Mouse (Mus musculus) embryonic facial prominence, embryonic 11.5 days (tissue): ENCODE data around the gene Ank2. TPM values are rescaled to one million over a fixed set of nuclear protein-coding genes. Genes with fewer than 3 reads are reported as not detected.

Source experiments
- ATAC-seq: fragments of 200-750 bp; cut with Nextera tagmentation; replicated peaks from 2 replicates; pipeline ENCODE4 v1.8.0; 2017; ENCODE audit warnings: low read depth; ENCODE audit not compliant: insufficient number of reproducible peaks, low FRiP score, low TSS enrichment
- DNase-seq: peaks from one replicate; pipeline ENCODE4 v3.0.0-alpha.2; 2015; ENCODE audit warnings: low spot score
- H3K27ac ChIP-seq: fragments of 300-500 bp; sonication (generic); replicated peaks from 2 replicates; pipeline ENCODE4 v1.5.1; 2014; ENCODE audit warnings: mild to moderate bottlenecking, low read depth, low read length, control low read depth
- H3K27me3 ChIP-seq: fragments of 300-500 bp; sonication (generic); 2 replicates; pipeline ENCODE4 v1.6.1; 2014; ENCODE audit warnings: mild to moderate bottlenecking, low read length, moderate library complexity, mixed read lengths; ENCODE audit not compliant: control insufficient read depth, insufficient read depth
- H3K36me3 ChIP-seq: fragments of 300-500 bp; sonication (generic); replicated peaks from 2 replicates; pipeline ENCODE4 v1.6.1; 2014; ENCODE audit warnings: low read depth, mild to moderate bottlenecking, low read length, moderate library complexity, mixed read lengths; ENCODE audit not compliant: control insufficient read depth, insufficient read depth
- H3K4me1 ChIP-seq: fragments of 300-500 bp; sonication (generic); 2 replicates; pipeline ENCODE4 v1.6.1; 2014; ENCODE audit warnings: low read length, mixed read lengths; ENCODE audit not compliant: control insufficient read depth, insufficient read depth
- H3K4me2 ChIP-seq: fragments of 300-500 bp; sonication (generic); 2 replicates; pipeline ENCODE4 v1.6.1; 2014; ENCODE audit warnings: low read depth, mild to moderate bottlenecking, control low read depth, low read length, moderate library complexity
- H3K4me3 ChIP-seq: fragments of 300-500 bp; sonication (generic); 2 replicates; pipeline ENCODE4 v1.5.1; 2014; ENCODE audit warnings: low read depth, low read length, control low read depth
- H3K9ac ChIP-seq: fragments of 300-500 bp; sonication (generic); replicated peaks from 2 replicates; pipeline ENCODE4 v1.6.1; 2014; ENCODE audit warnings: mild to moderate bottlenecking, control low read depth, low read length
- H3K9me3 ChIP-seq: fragments of 300-500 bp; sonication (generic); replicated peaks from 2 replicates; pipeline ENCODE4 v1.6.1; 2016; ENCODE audit warnings: mild to moderate bottlenecking, low read length, inconsistent platforms, mixed read lengths; ENCODE audit not compliant: control insufficient read depth
- WGBS: fragments of 180-500 bp; shearing (Covaris S2); extraction: QIAGEN DNeasy Blood & Tissue Kit; methylation state at CpG from one replicate; pipeline ENCODE4 v1.1.7; 2014; 5-methylcytosine and 5-hydroxymethylcytosine counted together
- polyA plus RNA-seq: library from polyadenylated mRNA; unstranded; fragments of >200 nt; fragmentation: Nextera tagmentation; extraction: Ambion mirVana; gene quantifications from 2 replicates; pipeline ENCODE4 v1.2.1, GENCODE M21; 2014

Gene Ank2
- polyA plus RNA-seq, 1 experiment from 2014 or later = 26.1 TPM

DNA sequence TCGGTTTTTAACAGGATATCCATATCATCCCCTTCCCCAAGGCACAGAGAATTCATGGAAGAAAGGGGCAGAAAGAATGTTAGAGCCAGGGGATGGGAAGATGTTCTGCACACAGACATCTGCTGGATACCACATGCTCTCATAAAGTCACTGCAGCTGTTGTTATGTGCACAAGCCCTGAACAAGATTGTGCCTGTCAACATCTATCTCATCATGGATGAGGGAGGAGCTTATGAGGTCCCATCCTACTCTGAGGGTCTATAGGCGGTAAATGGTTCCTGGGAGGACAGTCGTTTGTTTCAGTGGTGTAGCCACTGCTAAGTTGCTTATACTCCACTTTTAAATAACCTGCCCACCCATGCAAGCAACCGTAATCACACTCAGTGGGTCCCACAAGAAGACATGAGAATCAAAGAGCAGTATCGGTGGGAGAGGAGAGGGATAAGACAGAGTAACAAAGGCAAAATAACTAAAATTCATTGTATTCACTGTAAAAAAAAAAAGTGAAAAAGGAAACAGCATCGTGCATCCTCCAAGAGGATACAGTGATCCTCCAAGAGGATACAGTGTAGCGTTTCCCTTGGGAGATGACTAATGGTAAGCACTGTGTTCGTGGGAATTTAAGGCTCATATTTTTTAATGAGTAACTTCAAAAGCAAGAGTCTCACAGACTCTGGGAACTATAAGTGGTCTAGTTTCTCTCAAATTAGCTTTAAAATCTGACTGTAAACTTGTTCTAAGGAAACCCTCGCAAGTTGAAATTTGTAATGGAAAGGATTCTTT lies 136.3 kb downstream of the Ank2 start:
- DNase-seq (no peak), ATAC-seq (no peak)
- Histone ChIP-seq H3K4me2 (no peak overlapping the region), H3K36me3 (no peaks in the 10 kb centered on the region), H3K4me1 (no peaks in the 10 kb centered on the region), H3K4me3 (no peak overlapping the region), H3K27ac (no peak overlapping the region), H3K9me3 (no peaks in the 10 kb centered on the region), H3K27me3 (no peaks in the 10 kb centered on the region), H3K9ac (no peak overlapping the region)
- WGBS = 88% methylated on average over 9 of the region's 9 CpGs

DNA sequence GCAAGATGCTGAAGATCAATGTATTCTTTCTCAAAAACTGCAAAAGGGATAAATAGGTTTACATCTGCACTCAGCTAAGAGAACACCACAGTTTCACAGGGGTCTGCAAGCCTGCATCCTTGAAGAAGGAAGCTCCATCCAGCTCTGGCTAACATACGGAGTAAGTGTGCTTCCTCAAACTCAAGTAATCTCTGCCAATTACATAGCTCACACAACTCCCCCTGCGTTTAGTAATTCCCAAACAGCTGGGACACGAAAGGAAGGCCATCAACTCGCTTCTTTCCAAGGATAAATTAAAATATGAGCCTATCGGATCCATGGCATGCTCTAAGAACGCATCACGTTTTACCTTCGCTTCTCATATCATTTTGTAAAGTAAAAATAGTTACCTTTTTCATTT lies 137.3 kb downstream of the Ank2 start:
- no peaks in the 10 kb centered on the region for H3K36me3 ChIP-seq
- 79% methylated on average over 8 of the region's 8 CpGs for WGBS
- H3K9me3 ChIP-seq = no peaks in the 10 kb centered on the region
- no peak overlapping the region for H3K9ac ChIP-seq
- no peak overlapping the region for H3K27ac ChIP-seq
- no peak overlapping the region for H3K4me2 ChIP-seq
- no peaks in the 10 kb centered on the region for H3K4me1 ChIP-seq
- H3K4me3 ChIP-seq = no peak overlapping the region
- ATAC-seq (no peak), DNase-seq (no peak)
- H3K27me3 ChIP-seq = no peaks in the 10 kb centered on the region

DNA sequence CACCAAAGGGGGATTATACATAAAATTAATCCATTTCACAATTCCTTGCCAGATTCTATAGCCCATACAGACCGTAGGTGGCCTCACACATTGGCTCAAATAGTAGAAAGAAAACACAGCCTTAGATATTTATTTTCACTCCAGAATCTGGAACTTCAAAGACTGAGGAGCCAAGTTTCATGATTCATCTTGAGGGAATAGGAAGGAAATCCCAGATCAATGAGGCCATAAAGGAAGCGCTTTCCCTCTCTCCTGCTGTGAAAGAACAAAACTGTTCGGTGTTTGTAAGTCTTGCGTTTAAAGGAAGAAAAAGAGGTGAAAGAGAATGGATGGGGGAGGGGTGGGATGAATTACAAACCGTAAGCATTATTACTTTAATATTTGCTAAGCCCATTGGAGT lies 137.8 kb downstream of the Ank2 start:
- Histone ChIP-seq H3K27me3 (no peaks in the 10 kb centered on the region), H3K4me2 (no peak overlapping the region), H3K27ac (no peak overlapping the region), H3K9ac (no peak overlapping the region), H3K4me3 (no peak overlapping the region), H3K4me1 (no peaks in the 10 kb centered on the region), H3K36me3 (no peaks in the 10 kb centered on the region), H3K9me3 (no peaks in the 10 kb centered on the region)
- 52% methylated on average over 5 of the region's 5 CpGs for WGBS
- ATAC-seq = no peak
- DNase-seq = no peak

DNA sequence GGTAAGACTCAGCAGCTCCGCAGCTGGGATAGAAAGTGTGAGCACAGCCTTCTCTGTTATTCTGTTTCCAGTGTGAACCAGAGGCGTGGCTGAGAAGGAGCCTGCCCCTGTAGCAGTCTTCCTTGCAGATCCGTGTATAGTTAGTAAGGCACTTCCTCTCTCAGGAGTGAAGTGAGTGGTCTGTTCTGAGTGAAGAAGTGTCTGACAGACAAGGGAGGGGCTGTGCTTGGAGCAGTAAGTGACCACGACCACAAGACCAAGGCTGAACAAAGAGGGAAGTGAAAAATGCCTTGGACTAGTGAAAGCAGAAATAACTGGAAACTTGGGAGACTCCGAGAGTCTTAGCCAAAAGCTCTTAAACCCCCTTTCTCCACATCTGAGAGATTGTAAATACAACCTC lies 143.9 kb downstream of the Ank2 start:
- ATAC-seq = no peak

DNA sequence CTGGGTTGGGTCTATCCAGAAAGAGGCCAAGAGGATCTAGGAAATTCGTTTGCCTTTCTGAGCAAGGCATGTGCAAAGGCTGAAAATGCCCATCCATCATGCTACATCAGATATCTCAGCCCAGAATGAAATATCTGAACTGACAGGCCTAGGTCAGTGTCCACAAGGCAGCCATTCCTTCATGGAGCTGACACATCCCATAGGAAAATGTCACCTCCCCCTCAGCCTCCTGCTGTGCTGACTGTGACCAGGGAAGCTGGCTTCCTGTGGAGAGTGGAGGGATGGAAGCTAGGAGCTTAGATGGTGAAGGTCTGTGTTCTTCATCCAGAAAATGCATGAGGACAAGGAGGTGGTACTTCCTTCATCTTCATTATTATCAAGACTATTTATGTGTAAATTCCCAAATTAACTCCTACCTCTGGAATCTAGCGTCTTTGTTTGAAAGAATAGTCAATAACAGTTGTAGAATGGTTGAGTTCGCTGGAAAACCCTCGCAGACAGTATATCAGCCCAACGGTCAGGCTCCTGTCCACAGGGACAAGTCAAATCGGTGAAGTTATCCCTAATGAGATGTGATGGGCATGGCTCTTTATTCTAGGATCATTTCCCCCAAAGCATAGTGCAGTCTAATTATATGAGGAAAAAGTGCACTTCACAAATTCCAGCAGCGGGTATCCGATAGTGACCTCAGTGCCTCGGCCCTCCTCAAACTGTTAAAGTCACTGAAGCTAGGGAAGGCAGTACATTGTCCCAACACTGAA lies 148.4 kb downstream of the Ank2 start:
- H3K4me1 ChIP-seq = no peaks in the 10 kb centered on the region
- H3K9me3 ChIP-seq = no peaks in the 10 kb centered on the region
- H3K9ac ChIP-seq = no peak overlapping the region
- no peak overlapping the region for H3K4me3 ChIP-seq
- 84% methylated on average over 9 of the region's 9 CpGs for WGBS
- no peaks in the 10 kb centered on the region for H3K36me3 ChIP-seq
- DNase-seq = no peak
- no peaks in the 10 kb centered on the region for H3K27me3 ChIP-seq
- ATAC-seq = 0 out of 2 replicates have a peak, but pooled peaks have one; percentile 39
- H3K27ac ChIP-seq = no peak overlapping the region
- H3K4me2 ChIP-seq = no peak overlapping the region

More for the DNA sequence above, 143.9 kb downstream of the Ank2 start:
- 36% methylated on average over 5 of the region's 5 CpGs for WGBS
- Histone ChIP-seq H3K9me3 (no peaks in the 10 kb centered on the region), H3K27me3 (no peaks in the 10 kb centered on the region), H3K36me3 (no peaks in the 10 kb centered on the region), H3K27ac (no peak overlapping the region), H3K4me3 (no peak overlapping the region), H3K4me2 (no peak overlapping the region), H3K4me1 (no peaks in the 10 kb centered on the region), H3K9ac (no peak overlapping the region)
- no peak for DNase-seq

DNA sequence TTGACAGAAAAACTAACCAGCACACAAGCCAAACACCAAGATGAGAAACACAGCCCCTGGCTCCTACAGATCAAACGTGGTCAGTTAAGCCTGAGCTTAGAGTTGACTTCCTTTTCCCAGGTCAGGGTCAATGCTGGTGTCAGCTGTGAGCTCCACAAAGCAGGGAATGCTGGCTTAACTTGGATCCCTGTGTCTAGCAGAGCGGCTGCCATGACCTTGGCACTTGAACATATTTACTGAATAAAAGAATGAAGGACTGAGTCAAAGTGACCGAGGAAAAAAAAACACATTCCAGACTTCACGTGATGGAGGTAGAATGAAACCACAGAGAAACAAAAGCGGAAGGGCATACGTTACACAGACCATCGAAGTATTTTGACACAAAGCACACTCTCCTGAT lies 150.2 kb downstream of the Ank2 start:
- no peak overlapping the region for H3K27ac ChIP-seq
- H3K27me3 ChIP-seq = no peaks in the 10 kb centered on the region
- no peaks in the 10 kb centered on the region for H3K36me3 ChIP-seq
- ATAC-seq (no peak), DNase-seq (no peak)
- no peak overlapping the region for H3K4me2 ChIP-seq
- H3K9ac ChIP-seq = no peak overlapping the region
- no peaks in the 10 kb centered on the region for H3K4me1 ChIP-seq
- no peaks in the 10 kb centered on the region for H3K9me3 ChIP-seq
- no peak overlapping the region for H3K4me3 ChIP-seq
- WGBS = 67% methylated on average over 7 of the region's 7 CpGs

DNA sequence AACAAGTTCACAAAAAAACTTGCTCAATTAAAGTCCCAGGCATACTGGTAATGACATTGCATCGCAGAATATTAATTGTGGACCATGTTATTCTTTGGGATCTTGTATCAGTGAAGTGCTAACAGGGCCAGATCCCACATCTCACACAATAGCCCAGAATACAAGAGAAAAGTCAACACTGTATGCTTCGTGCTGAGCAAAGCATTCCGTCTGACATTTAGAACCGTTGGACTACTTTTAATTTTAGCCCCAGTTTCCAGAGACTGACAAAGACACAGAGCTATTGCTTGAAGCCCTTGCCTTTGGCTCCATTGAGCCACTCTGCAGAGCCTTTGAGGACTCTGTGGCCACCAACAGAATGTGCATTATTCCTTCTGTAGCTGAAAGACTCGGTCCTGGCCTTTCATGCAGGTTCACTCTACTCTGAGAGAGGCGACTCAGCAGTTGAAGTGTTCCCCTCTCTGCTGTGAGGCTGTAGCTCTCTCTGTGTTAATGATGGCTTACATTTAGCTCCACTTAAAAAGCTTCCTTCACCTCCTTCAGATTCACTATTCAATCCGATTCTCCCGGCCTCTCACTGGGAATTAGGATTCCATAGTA lies 153.2 kb downstream of the Ank2 start:
- Histone ChIP-seq H3K27ac (no peak overlapping the region), H3K9me3 (no peaks in the 10 kb centered on the region), H3K4me1 (no peaks in the 10 kb centered on the region), H3K36me3 (no peaks in the 10 kb centered on the region), H3K27me3 (no peaks in the 10 kb centered on the region), H3K4me3 (no peak overlapping the region), H3K4me2 (no peak overlapping the region), H3K9ac (no peak overlapping the region)
- ATAC-seq (no peak), DNase-seq (no peak)
- 72% methylated on average over 8 of the region's 8 CpGs for WGBS

DNA sequence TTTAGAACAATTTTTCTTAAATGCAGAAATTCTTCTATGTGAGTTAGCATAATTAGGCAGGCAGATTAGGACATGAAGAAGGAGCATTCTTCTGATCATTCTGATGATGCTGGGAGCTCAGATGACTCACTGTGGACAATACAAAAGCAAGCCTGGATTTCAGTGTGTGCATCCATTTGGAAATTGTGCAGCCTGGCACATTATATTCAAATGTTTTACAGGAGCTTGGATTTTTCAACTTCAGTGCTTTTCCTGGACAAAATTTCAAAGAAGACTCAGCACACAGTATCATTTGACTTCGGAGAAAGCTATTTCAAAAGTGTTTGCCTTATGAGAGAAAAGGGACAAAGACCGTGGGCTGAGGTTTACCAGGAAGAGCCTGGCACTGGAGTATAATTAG lies 157.8 kb downstream of the Ank2 start:
- WGBS = 89% methylated on average over 2 of the region's 2 CpGs
- no peak overlapping the region for H3K4me2 ChIP-seq
- H3K4me1 ChIP-seq = no peaks in the 10 kb centered on the region
- H3K4me3 ChIP-seq = no peak overlapping the region
- ATAC-seq = no peak
- H3K9ac ChIP-seq = no peak overlapping the region
- no peaks in the 10 kb centered on the region for H3K36me3 ChIP-seq
- no peak for DNase-seq
- no peaks in the 10 kb centered on the region for H3K9me3 ChIP-seq
- H3K27me3 ChIP-seq = no peaks in the 10 kb centered on the region
- H3K27ac ChIP-seq = no peak overlapping the region
